Mouse (Mus musculus) layer of hippocampus, postnatal 10 days (tissue): ENCODE results near the gene Mybphl. TPM values are rescaled to one million over a fixed set of nuclear protein-coding genes. Genes with fewer than 3 reads are reported as not detected.

ENCODE experiments used
- DNase-seq, 2 experiments: peaks; one replicate each; pipeline ENCODE4 v3.0.0; 2021; ENCODE audit warnings: low spot score in 2 of 2
- total RNA-seq, 2 experiments: library from RNA; stranded (reverse); gene quantifications; 2 replicates each; pipeline ENCODE4 v1.2.3; 2021

Gene Mybphl
- total RNA-seq, 2 experiments from 2014 or later, result 0.36 TPM; not detected in 1

DNA sequence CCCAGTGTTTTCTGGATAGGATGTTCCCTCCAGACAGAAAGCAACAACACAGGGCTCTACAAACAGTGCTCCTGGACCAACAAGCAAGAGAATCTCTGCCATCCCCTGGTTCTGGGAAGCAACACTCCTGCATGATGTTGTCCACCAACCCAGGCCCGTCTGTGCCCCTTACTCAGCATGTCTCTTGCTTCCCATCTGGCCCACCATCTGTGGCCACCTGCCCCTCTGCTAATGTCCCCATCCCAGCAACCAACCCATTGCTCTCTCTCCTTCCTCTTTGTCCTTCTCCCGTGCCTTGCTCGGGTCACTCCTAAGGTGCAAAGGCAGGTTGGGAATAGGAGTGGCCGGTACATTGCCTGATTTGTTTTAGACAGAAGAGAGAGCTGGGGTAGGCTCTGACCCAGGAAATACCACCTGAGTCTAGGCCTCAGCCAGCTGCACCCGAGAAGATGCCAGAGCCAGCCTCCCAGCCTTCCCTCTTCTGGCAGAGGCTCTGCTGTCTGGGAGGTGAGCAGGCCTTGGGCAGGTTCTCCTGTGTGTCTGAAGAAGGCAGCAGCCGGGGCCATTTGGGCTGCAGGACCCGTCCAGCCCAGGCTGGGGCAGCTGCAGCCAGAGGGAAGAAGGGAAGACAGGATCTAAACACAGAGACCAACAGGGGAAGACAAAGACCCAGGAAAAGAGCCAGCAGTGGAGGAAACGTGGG is 45.1 kb downstream of the Mybphl start:
- no peak for DNase-seq

DNA sequence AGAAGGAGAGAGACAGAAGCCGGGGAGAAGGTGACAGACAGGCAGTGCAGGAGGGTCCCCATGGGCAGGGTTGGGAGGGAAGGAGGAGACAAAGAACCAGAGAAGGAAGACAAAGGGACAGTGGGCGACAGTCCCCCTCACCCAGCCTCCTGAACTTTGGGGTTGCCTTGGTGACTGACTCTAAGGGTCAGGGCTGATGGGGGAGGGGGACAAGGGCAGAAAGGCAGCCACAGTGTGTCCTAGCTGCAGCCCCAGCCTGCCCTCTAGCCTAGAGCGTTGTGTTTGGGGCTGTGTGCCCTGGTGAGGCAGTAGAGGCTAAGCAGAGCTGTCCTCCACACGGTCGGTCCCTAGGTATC is 45.6 kb downstream of the Mybphl start:
- no peak for DNase-seq

DNA sequence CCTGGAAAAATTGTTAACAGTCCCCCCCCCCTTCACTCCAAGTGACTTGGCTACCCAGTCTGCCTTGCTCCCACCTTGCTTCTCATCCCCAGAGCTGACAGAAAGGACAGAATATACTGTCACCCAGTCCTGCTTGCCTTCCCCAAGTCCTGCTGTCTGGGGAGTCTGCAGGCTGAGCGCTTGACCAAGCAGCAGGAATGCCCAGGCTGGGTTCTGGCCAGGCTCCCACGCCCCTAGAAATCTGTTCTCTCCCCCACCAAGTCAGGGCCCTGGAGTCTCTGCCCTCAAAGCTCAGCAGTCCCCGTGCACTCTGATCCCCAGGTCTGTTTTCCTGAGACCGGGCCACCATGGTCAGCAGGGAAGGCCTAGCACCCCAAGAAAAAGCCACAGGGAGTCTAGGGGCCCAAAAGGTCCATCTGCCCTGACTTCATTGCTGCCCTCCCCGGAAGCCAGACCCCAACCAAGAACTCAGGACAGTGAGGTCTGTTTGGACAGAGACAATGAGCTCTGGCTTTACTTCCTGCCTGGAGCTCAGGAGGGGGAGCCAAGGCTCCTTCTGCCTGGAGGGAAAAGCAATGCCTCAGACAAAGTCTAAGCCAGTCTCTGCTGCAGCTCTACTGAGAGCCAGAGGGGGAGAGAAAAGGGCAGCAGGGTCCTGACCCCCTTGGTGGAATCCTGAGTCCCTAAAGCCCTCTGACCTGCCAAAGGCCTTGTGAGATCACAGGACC is 46.5 kb downstream of the Mybphl start:
- DNase-seq, result no peak

DNA sequence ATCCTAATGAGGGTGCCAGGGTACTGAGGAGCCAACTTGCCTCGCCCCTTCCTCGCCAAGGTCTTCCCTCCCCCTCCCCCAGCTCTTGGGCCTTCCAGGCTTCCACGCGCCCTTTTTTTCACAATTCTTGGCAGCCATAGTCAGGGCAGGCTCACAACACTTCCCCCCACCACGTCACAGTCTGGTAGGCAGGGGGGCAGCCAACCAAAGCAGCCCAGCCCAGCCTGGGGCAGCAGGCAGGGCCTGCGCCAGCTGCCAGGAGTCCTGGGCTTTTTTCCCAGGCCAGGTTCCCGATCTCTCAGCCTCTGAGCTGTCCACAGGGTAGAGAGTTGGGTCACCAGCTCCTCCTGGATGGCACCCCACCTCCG is 47.0 kb downstream of the Mybphl start:
- DNase-seq, result peak; percentile 61 to 63

- no peak for DNase-seq
Measured at GRCm38 (mm10) chr3:108413634-108414360, 49.1 kb downstream of the Mybphl start.

DNA sequence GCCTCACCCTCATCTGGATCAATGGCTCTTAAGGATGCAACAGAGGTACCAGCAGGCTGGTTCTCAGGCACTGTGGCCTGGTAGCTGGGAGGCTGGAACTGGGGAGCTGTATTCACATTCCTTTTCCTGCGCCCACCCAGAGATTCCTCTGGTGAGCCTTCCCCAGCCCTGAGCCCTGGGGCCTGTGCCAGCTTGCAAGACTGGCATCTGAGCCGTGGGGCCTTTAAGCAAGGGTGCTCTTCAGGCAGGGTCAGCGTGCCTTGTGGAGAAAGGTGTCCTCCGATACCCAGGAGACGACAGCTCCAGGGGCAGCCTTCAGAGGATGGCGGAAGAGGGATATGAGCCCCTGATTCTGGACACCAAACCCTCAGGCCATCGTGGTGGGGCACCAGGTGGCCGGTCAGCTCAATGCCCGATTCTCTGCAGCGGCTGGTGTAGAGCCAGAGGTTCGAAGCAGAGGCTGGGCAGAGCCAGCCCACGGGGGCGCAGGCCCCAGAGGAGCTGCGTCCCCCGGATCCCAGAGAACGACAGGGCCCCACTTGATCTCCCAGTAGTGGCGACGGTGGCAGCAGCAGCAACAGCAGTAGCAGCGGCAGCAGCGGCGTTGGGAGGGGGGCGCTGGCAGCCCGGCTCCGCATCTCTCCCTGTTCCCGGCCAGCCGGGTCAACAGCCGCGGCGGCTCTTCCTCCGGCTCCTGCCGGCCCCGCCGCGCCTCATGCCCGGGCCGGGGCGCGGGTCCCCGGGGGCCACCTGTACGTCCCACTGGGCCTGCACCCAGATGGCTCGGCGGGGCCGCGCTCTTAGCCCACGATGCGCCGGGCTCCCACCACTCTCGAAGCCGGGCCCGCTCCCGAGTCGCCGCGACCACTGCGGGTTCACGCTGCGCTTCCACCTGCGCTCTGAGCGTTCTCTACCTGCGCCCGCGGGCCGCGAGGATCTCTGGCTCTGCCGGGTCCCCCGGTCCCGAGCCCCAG is 50.4 kb downstream of the Mybphl start, which contains the start of gene Celsr2:
Celsr2 (minus strand) TSS at position 696 of the 974 bp plus-strand sequence.
- peak; percentile 54 to 63 for DNase-seq

DNA sequence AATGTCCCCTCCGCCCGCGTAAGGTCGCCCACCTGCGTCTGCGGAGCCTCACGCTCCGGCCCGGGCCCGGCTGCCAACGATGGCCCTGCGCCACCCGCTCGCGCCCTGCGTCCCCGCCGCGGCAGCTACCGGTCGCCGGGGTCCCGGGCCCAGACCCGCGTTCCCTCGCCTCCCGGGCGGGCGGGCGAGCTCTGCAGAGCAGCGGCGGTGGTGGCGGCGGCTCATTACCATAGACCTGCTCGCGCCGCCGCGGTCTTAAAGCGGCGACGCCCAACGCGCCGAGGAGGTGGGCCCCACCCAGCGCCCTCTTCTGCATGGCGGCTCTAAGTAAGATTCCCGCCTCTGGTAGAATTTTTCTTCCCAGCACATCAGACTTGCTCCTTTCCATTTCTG is 51.1 kb downstream of the Mybphl start:
- peak; percentile 78 to 88 for DNase-seq

GRCm38 (mm10) chr3:108423006-108423405 is 58.3 kb downstream of the Mybphl start:
- no peak for DNase-seq

DNA sequence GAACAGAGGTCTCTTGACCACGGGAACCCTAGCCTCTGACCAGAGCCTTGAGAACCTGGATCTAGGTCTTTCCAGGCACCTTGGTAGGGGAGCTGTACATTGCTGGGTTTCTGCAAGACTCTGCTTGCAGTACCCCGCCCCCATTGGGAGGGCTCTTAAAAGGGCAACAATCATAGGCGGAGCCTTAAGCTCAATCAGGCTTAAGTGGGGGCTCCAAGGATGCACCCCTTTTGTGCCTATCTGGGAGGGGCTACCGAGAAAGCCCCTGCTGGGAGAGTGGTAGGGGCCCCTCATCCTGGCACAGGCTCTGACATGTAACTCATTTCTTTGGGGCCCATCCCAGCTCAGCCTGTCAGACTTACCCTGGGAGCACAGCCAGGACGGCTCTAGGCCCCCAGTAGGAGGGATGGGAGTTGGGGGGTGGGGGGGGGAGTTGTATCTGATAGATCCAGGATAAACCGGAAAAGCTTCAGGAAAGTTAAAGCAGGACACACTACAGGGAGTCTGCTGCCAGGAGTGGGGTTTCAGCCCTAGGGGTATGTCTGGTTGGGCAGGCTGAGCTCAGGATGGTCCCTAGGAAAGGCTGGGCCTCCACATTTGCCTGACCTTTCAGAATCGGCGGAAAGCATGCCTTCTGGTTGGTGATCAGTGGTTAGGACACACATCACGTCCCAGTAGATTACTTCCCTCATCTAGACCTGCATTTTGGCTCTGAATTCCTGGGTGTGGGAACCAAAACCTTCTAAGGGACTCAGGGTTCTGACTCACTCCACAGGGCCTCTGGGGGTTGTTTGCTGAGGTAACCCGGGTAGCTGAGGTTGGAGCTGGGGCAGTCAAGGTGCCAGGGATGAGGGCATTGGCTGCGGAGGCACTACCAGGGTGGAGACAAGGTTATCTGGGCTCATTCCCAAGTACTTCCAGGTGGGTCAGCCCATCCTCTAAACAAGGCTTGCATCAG is 59.4 kb downstream of the Mybphl start:
- peak in 1 of 2 experiments; percentile 67 for DNase-seq

DNA sequence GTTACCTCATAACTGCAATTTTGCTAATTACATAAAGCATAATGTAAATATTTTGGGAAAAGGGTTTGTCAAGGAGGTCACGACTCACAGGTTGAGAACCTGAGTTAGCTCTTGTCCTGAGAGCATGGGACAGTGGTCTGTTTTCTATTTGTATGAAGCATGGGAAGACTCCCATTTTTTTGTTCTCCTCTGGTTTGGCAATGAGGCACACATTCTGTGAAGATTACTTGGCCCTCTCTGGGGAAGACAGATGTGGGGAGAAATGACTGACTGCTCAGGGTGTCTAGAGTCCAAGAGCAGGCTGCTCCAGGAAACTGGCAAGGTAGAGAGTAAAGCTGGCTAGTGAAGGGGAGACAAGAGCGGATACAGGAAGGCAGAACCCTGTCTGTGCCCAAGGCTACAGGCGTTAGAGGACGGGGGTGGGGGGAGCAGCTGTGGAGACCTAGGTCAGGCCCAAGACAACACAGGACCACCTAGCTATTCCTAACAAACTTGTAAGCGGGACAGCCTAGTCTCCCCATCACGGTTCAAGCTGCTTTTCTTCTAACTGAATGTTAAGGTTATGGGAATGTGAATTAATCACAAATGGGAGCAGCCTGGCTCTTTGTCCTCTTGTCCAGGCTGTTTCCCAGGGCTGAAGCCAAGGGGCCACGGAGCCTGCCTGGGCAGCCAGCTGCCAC is 60.4 kb downstream of the Mybphl start:
- DNase-seq, result no peak

GRCm38 (mm10) chr3:108425624-108426018 is 60.9 kb downstream of the Mybphl start:
- DNase-seq, result no peak

Other genes starting within 250 kb of the Mybphl start
- 10 to 100 TPM; 54.7 to 59.4 TPM for gene Gnai3, start 218.8 kb upstream of the Mybphl start, total RNA-seq
- 10 to 100 TPM; 14.5 to 15.0 TPM for gene Gpr61, start 210.0 kb upstream of the Mybphl start, total RNA-seq
- 10 to 100 TPM; 36.9 to 37.2 TPM for gene Amigo1, start 178.6 kb upstream of the Mybphl start, total RNA-seq
- 10 to 100 TPM; 10.6 to 11.2 TPM for gene Cyb561d1, start 163.7 kb upstream of the Mybphl start, total RNA-seq
- gene Atxn7l2, start 154.0 kb upstream of the Mybphl start, total RNA-seq, result 10 to 100 TPM; 21.1 to 26.1 TPM
- 1 to 10 TPM; 1.2 to 1.6 TPM for gene Sypl2, start 138.3 kb upstream of the Mybphl start, total RNA-seq
- gene Psma5, start 108.0 kb upstream of the Mybphl start, total RNA-seq, result 10 to 100 TPM; 84.5 to 91.8 TPM
- gene Sort1, start 80.8 kb upstream of the Mybphl start, total RNA-seq, result 100 to 1,000 TPM; 181 to 182 TPM
- gene Psrc1, start 18.9 kb downstream of the Mybphl start, total RNA-seq, result 10 to 100 TPM; 12.5 to 12.8 TPM
- gene Celsr2, start 50.6 kb downstream of the Mybphl start, total RNA-seq, result 100 to 1,000 TPM; 177 to 179 TPM
- 100 to 1,000 TPM; 215 TPM for gene Sars, start 80.3 kb downstream of the Mybphl start, total RNA-seq
- gene 1700013F07Rik, start 169.2 kb downstream of the Mybphl start, total RNA-seq, result 1 to 10 TPM; 2.1 to 2.7 TPM
- 10 to 100 TPM; 16.8 to 22.0 TPM for gene 5330417C22Rik, start 171.6 kb downstream of the Mybphl start, total RNA-seq
- 10 to 100 TPM; 43.3 to 43.8 TPM for gene Tmem167b, start 197.6 kb downstream of the Mybphl start, total RNA-seq
- 10 to 100 TPM; 33.1 to 33.2 TPM for gene Taf13, start 206.8 kb downstream of the Mybphl start, total RNA-seq
- gene Wdr47, start 226.4 kb downstream of the Mybphl start, total RNA-seq, result 100 to 1,000 TPM; 130 to 141 TPM